Mouse (Mus musculus): ENCODE measurements around the gene Slc35e2.
"Not testable (repeated sequence)": the region's sequence is repeated elsewhere in the genome, so short reads cannot be mapped to it uniquely, and the experiment has no call there.

Gene Slc35e2

GRCm38 (mm10) chr4:155601091-155601996 lies at the start of gene Slc35e2:
Gene Slc35e2 (plus strand): TSS chr4:155601416.
- DNase-seq (ENCODE audit: low spot score) = peak; percentile 92

DNA sequence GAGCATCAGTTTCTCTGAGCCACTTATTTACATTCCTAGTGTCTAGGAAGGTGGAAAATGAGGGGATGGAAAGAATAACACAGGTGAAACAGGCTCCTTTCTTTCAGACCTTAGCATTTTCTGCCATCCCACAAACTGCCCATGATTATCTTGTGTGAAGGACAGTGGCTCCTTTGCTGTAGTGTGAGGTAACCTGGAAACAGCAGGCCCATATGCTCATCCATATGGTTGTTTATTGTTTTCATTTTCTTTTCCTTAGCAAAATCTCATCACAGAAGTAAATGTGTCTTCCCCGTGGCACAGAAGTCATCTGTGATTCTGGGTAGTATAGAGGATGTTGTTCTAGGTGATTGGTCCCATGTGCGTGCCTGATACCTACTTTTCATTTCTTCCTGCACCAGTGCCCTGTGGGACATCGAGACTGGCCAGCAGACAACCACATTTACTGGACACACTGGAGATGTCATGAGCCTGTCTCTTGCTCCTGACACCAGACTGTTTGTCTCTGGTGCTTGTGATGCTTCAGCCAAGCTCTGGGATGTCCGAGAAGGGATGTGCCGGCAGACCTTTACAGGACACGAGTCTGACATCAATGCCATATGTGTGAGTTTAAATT lies 48.2 kb upstream of the Slc35e2 start:
- no peak for DNase-seq (ENCODE audit: low spot score)

- DNase-seq (ENCODE audit: low spot score) = no peak
Measured at GRCm38 (mm10) chr4:155554880-155555279, 46.3 kb upstream of the Slc35e2 start.

GRCm38 (mm10) chr4:155555464-155555863 lies 45.8 kb upstream of the Slc35e2 start:
- no peak for DNase-seq (ENCODE audit: low spot score)

- DNase-seq (ENCODE audit: low spot score) = no peak
Measured at GRCm38 (mm10) chr4:155559454-155559853, 41.8 kb upstream of the Slc35e2 start.

GRCm38 (mm10) chr4:155560932-155561331 lies 40.3 kb upstream of the Slc35e2 start:
- no peak for DNase-seq (ENCODE audit: low spot score)

- no peak for DNase-seq (ENCODE audit: low spot score)
Measured at GRCm38 (mm10) chr4:155561661-155562442, 39.4 kb upstream of the Slc35e2 start, which contains the start of gene Nadk. Gene Nadk (plus strand): TSS chr4:155562378.

GRCm38 (mm10) chr4:155562725-155563399 lies 38.4 kb upstream of the Slc35e2 start:
- peak; percentile 35 for DNase-seq (ENCODE audit: low spot score)

- DNase-seq (ENCODE audit: low spot score) = peak; percentile 90
Measured at GRCm38 (mm10) chr4:155563400-155564231, 37.6 kb upstream of the Slc35e2 start.

GRCm38 (mm10) chr4:155564315-155565069 lies 36.7 kb upstream of the Slc35e2 start:
- DNase-seq (ENCODE audit: low spot score) = no peak

- no peak for DNase-seq (ENCODE audit: low spot score)
Measured at GRCm38 (mm10) chr4:155566555-155566954, 34.7 kb upstream of the Slc35e2 start.

- DNase-seq (ENCODE audit: low spot score) = no peak
Measured at GRCm38 (mm10) chr4:155568170-155568569, 33.0 kb upstream of the Slc35e2 start.

DNA sequence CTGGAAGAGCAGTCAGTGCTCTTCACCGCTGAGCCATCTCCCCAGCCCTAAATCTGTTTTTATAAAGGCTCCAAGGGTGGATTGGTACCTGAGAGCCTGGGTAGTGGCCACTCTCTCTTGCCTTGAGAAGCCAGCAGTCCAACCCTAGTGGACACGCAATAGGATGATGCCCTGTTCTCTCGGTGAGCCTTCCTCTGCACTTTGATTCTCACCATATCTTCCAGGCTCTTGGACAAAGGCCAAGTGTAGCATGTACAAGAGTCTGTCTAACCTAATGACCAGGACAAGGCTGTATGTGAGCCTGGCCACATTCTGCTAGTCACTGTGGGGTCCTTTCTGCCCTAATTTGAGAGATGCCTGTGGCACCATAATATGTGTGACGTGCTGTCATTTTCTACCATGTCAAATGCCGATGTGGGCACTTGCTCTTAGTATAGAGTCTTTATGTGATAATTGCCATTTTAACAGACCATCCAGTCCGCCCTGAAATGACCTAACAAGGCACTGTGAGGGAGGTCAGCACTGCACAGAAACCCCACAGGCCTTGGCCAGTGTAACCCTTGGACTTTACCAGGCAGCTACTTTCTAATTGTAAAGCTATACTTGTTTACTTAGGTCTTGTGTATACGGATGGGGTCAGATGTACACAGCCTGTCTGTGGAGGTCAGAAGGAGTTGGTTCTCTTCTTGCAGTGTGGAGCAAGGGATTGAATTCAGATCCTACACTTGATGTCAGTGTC lies 32.4 kb upstream of the Slc35e2 start:
- no peak for DNase-seq (ENCODE audit: low spot score)

DNA sequence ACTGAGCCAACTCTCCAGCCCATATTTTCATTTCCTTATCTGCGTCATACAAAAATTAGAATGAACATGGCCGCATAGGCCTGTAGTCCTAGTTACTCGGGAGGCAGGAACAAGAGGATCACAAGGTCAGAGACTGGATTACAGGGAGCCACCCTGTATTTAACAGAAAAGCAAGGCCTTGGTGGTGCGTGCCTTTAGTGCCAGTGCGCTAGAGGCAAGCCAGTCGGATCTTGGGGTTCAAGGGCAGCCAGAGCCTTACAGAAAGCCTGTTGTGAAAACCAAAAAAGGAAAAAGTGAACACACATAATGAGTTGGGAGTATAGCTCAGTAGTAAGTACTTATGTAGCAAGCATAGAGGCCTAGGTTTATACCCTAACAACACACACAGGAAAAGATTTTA lies 31.4 kb upstream of the Slc35e2 start:
- DNase-seq (ENCODE audit: low spot score) = no peak

GRCm38 (mm10) chr4:155570315-155570714 lies 30.9 kb upstream of the Slc35e2 start:
- DNase-seq (ENCODE audit: low spot score) = not testable (repeated sequence)

GRCm38 (mm10) chr4:155571442-155571841 lies 29.8 kb upstream of the Slc35e2 start:
- no peak for DNase-seq (ENCODE audit: low spot score)

- DNase-seq (ENCODE audit: low spot score) = no peak
Measured at GRCm38 (mm10) chr4:155573155-155573554, 28.1 kb upstream of the Slc35e2 start.

DNA sequence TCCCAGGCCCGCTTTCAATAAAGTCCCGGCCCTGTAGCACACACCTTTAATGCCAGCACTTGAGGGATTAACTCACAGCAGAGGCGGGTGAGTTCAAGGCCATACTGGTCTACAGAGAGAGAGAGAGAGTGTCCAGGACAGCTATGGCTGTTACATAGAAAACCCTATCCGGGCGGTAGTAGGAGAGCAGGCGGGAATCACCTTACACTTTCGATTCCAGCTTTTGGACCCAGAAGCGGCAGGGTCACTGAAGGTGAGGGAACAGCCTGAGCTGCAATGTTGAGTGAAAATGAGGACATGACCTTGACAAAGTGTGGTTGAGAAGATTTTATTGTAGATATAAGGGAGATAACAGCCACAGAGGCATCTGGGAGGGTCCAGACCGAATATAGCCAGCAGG lies 27.3 kb upstream of the Slc35e2 start:
- DNase-seq (ENCODE audit: low spot score) = no peak

DNA sequence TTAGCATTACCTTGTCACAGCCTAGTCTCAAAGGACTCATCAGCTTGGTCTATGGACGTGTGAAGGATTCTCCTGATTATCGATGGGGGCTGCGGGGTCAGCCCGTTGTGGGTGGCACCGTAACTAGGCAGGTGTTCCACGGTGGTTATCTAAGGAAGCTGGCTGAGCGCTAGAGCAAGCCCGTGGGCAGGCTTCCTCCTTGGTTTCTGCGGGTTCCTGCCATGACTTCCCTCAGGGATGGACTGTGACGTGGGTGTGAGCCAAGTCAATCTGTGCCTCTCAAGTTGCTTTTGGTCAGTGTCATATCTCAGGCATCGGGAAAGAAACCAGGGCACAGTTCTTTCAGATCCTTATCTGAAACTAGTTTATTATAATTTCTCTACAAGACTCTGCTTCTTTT lies 26.3 kb upstream of the Slc35e2 start:
- no peak for DNase-seq (ENCODE audit: low spot score)

DNA sequence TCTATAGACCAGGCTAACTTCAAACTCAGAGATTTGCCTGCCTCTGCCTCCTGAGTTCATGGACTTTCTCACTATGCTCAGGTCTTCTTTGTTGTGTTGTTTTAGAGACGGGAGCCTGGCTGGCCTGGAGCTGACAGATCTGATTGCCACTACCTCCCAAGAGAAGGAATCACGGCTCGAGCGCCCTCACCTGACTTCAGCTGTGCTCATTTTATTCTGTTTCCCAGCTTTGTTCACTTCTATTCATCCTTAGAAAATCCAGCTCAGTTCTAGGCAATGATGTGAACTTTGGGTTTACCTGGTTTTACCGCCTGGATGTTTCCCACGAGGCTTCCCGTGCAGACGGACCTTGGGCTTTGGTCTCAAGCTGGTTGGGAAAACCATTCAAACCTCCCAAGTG lies 25.7 kb upstream of the Slc35e2 start:
- DNase-seq (ENCODE audit: low spot score) = no peak

All from left cerebral cortex, adult 11 months (tissue).